Mouse (Mus musculus): Measurements from ENCODE around the gene Tgm3. TPM values are rescaled to one million over a fixed set of nuclear protein-coding genes. Genes with fewer than 3 reads are reported as not detected.

Gene Tgm3
- total RNA-seq (2014; rRNA removed) (not detected in 2 replicates), polyA plus RNA-seq (2012; rRNA removed) (0.05 and 0.17 TPM in 2 replicates)

GRCm38 (mm10) chr2:130012026-130012425 is at the start of gene Tgm3:
Gene Tgm3, plus strand, starts transcription at chr2:130012349.
- Histone ChIP-seq H3K9ac (ENCODE audit: low read depth, low read length) (no peak within 1 kb of the TSS), H3K4me3 (ENCODE audit: insufficient read depth, low read depth, low read length) (no peak within 1 kb of the TSS), H3K4me1 (ENCODE audit: control insufficient read depth, insufficient read depth, low read length) (no peaks in the 10 kb centered on the region), H3K27me3 (ENCODE audit: control insufficient read depth, insufficient read depth, low read length) (no peaks in the 10 kb centered on the region), H3K27ac (replicated peaks; ENCODE audit: insufficient read depth, low read depth, low read length) (no peak within 1 kb of the TSS), H3K79me2 (ENCODE audit: control insufficient read depth, insufficient read depth, low read length) (no peaks in the 10 kb centered on the region), H3K36me3 (ENCODE audit: control insufficient read depth, insufficient read depth, low read length) (no peaks in the 10 kb centered on the region)
- DNase-seq (ENCODE audit: extremely low read depth, low read depth, low spot score), result no peak
- no peak for TF ChIP-seq POLR2A (IDR thresholded peaks at IDR 0.05; ENCODE audit: extremely low read depth, insufficient read depth, low read length)
- WGBS, result 37% methylated on average over 7 of the region's 7 CpGs

- Histone ChIP-seq H3K27ac (replicated peaks; ENCODE audit: insufficient read depth, low read depth, low read length) (no peak overlapping the region), H3K4me3 (ENCODE audit: insufficient read depth, low read depth, low read length) (no peak overlapping the region), H3K4me1 (ENCODE audit: control insufficient read depth, insufficient read depth, low read length) (no peaks in the 10 kb centered on the region), H3K36me3 (ENCODE audit: control insufficient read depth, insufficient read depth, low read length) (no peaks in the 10 kb centered on the region), H3K9ac (ENCODE audit: low read depth, low read length) (no peak overlapping the region), H3K27me3 (ENCODE audit: control insufficient read depth, insufficient read depth, low read length) (no peaks in the 10 kb centered on the region), H3K79me2 (ENCODE audit: control insufficient read depth, insufficient read depth, low read length) (no peaks in the 10 kb centered on the region)
- WGBS, result 85% methylated on average over 4 of the region's 4 CpGs
- DNase-seq (ENCODE audit: extremely low read depth, low read depth, low spot score), result no peak
- TF ChIP-seq CTCF (IDR thresholded peaks at IDR 0.05; ENCODE audit: low read depth, low read length) (no peak), POLR2A (IDR thresholded peaks at IDR 0.05; ENCODE audit: extremely low read depth, insufficient read depth, low read length) (no peak)
Observed at GRCm38 (mm10) chr2:129980608-129981007, 31.5 kb upstream of the Tgm3 start.

- H3K79me2 ChIP-seq (ENCODE audit: control insufficient read depth, insufficient read depth, low read length), result no peaks in the 10 kb centered on the region
- H3K4me1 ChIP-seq (ENCODE audit: control insufficient read depth, insufficient read depth, low read length), result no peaks in the 10 kb centered on the region
- no peaks in the 10 kb centered on the region for H3K27me3 ChIP-seq (ENCODE audit: control insufficient read depth, insufficient read depth, low read length)
- H3K9ac ChIP-seq (ENCODE audit: low read depth, low read length), result no peak overlapping the region
- WGBS, result 91% methylated on average over 6 of the region's 6 CpGs
- H3K27ac ChIP-seq (replicated peaks; ENCODE audit: insufficient read depth, low read depth, low read length), result no peak overlapping the region
- H3K4me3 ChIP-seq (ENCODE audit: insufficient read depth, low read depth, low read length), result no peak overlapping the region
- DNase-seq (ENCODE audit: extremely low read depth, low read depth, low spot score), result no peak
- no peaks in the 10 kb centered on the region for H3K36me3 ChIP-seq (ENCODE audit: control insufficient read depth, insufficient read depth, low read length)
- TF ChIP-seq POLR2A (IDR thresholded peaks at IDR 0.05; ENCODE audit: extremely low read depth, insufficient read depth, low read length) (no peak), CTCF (IDR thresholded peaks at IDR 0.05; ENCODE audit: low read depth, low read length) (no peak)
Observed at GRCm38 (mm10) chr2:129987527-129988045, 24.6 kb upstream of the Tgm3 start.

- WGBS, result 74% methylated on average over 2 of the region's 2 CpGs
- TF ChIP-seq CTCF (IDR thresholded peaks at IDR 0.05; ENCODE audit: low read depth, low read length) (no peak), POLR2A (IDR thresholded peaks at IDR 0.05; ENCODE audit: extremely low read depth, insufficient read depth, low read length) (no peak)
- Histone ChIP-seq H3K9ac (ENCODE audit: low read depth, low read length) (no peak overlapping the region), H3K36me3 (ENCODE audit: control insufficient read depth, insufficient read depth, low read length) (no peaks in the 10 kb centered on the region), H3K27ac (replicated peaks; ENCODE audit: insufficient read depth, low read depth, low read length) (no peak overlapping the region), H3K27me3 (ENCODE audit: control insufficient read depth, insufficient read depth, low read length) (no peaks in the 10 kb centered on the region), H3K79me2 (ENCODE audit: control insufficient read depth, insufficient read depth, low read length) (no peaks in the 10 kb centered on the region), H3K4me3 (ENCODE audit: insufficient read depth, low read depth, low read length) (no peak overlapping the region), H3K4me1 (ENCODE audit: control insufficient read depth, insufficient read depth, low read length) (no peaks in the 10 kb centered on the region)
- no peak for DNase-seq (ENCODE audit: extremely low read depth, low read depth, low spot score)
Observed at GRCm38 (mm10) chr2:129989646-129990045, 22.5 kb upstream of the Tgm3 start.

GRCm38 (mm10) chr2:129994468-129994867 is 17.7 kb upstream of the Tgm3 start:
- 81% methylated on average over 3 of the region's 3 CpGs for WGBS
- DNase-seq (ENCODE audit: extremely low read depth, low read depth, low spot score), result no peak
- no peak overlapping the region for H3K9ac ChIP-seq (ENCODE audit: low read depth, low read length)

GRCm38 (mm10) chr2:129998476-129998875 is 13.7 kb upstream of the Tgm3 start:
- H3K79me2 ChIP-seq (ENCODE audit: control insufficient read depth, insufficient read depth, low read length), result no peaks in the 10 kb centered on the region
- 83% methylated on average over 7 of the region's 7 CpGs for WGBS
- DNase-seq (ENCODE audit: extremely low read depth, low read depth, low spot score), result no peak
- no peaks in the 10 kb centered on the region for H3K36me3 ChIP-seq (ENCODE audit: control insufficient read depth, insufficient read depth, low read length)
- H3K9ac ChIP-seq (ENCODE audit: low read depth, low read length), result no peak overlapping the region
- no peak overlapping the region for H3K4me3 ChIP-seq (ENCODE audit: insufficient read depth, low read depth, low read length)
- no peak overlapping the region for H3K27ac ChIP-seq (replicated peaks; ENCODE audit: insufficient read depth, low read depth, low read length)
- H3K4me1 ChIP-seq (ENCODE audit: control insufficient read depth, insufficient read depth, low read length), result no peaks in the 10 kb centered on the region
- no peaks in the 10 kb centered on the region for H3K27me3 ChIP-seq (ENCODE audit: control insufficient read depth, insufficient read depth, low read length)
- no peak for TF ChIP-seq POLR2A (IDR thresholded peaks at IDR 0.05; ENCODE audit: extremely low read depth, insufficient read depth, low read length)
- TF ChIP-seq CTCF (IDR thresholded peaks at IDR 0.05; ENCODE audit: low read depth, low read length), result no peak

More at GRCm38 (mm10) chr2:129994468-129994867, 17.7 kb upstream of the Tgm3 start:
- Histone ChIP-seq H3K4me3 (ENCODE audit: insufficient read depth, low read depth, low read length) (no peak overlapping the region), H3K27ac (replicated peaks; ENCODE audit: insufficient read depth, low read depth, low read length) (no peak overlapping the region), H3K36me3 (ENCODE audit: control insufficient read depth, insufficient read depth, low read length) (no peaks in the 10 kb centered on the region), H3K4me1 (ENCODE audit: control insufficient read depth, insufficient read depth, low read length) (no peaks in the 10 kb centered on the region), H3K79me2 (ENCODE audit: control insufficient read depth, insufficient read depth, low read length) (no peaks in the 10 kb centered on the region), H3K27me3 (ENCODE audit: control insufficient read depth, insufficient read depth, low read length) (no peaks in the 10 kb centered on the region)
- TF ChIP-seq CTCF (IDR thresholded peaks at IDR 0.05; ENCODE audit: low read depth, low read length) (no peak), POLR2A (IDR thresholded peaks at IDR 0.05; ENCODE audit: extremely low read depth, insufficient read depth, low read length) (no peak)

Data from liver, adult 2 months (tissue).